Mouse (Mus musculus) forebrain, embryonic 14.5 days (tissue): ENCODE data around the gene Ctrc. TPM values are rescaled to one million over a fixed set of nuclear protein-coding genes. Genes with fewer than 3 reads are reported as not detected.
A peak's percentile ranks its signal among the peaks of the same experiment; 100 is the strongest.

Experiments
- ATAC-seq: fragments of 200-750 bp; cut with Nextera tagmentation; 2 replicates; pipeline ENCODE4 v1.8.0; 2017; ENCODE audit warnings: mild to moderate bottlenecking, moderate library complexity
- DNase-seq: peaks from one replicate; pipeline ENCODE4 v3.0.0-alpha.2; 2015; ENCODE audit warnings: low spot score
- H3K27ac ChIP-seq: fragments of 300-500 bp; sonication (generic); 2 replicates; pipeline ENCODE4 v1.5.1; 2014; ENCODE audit warnings: low read depth, mild to moderate bottlenecking, control low read depth, low read length, moderate library complexity
- H3K27me3 ChIP-seq: fragments of 300-500 bp; sonication (generic); replicated peaks from 2 replicates; pipeline ENCODE4 v1.6.1; 2014; ENCODE audit warnings: low read length, control low read depth, mixed read lengths; ENCODE audit not compliant: control insufficient read depth, insufficient read depth
- H3K36me3 ChIP-seq: fragments of 300-500 bp; sonication (generic); 2 replicates; pipeline ENCODE4 v1.6.1; 2014; ENCODE audit warnings: low read length, control low read depth; ENCODE audit not compliant: control insufficient read depth, insufficient read depth
- H3K4me1 ChIP-seq: fragments of 300-500 bp; sonication (generic); 2 replicates; pipeline ENCODE4 v1.6.1; 2014; ENCODE audit warnings: antibody characterized with exemption, low read length, control low read depth; ENCODE audit not compliant: control insufficient read depth, insufficient read depth
- H3K4me2 ChIP-seq: fragments of 300-500 bp; sonication (generic); 2 replicates; pipeline ENCODE4 v1.6.1; 2014; ENCODE audit warnings: mild to moderate bottlenecking, control low read depth, low read length
- H3K4me3 ChIP-seq: fragments of 300-500 bp; sonication (generic); 2 replicates; pipeline ENCODE4 v1.5.1; 2014; ENCODE audit warnings: low read depth, low read length, control low read depth
- H3K9ac ChIP-seq: fragments of 300-500 bp; sonication (generic); 2 replicates; pipeline ENCODE4 v1.6.1; 2014; ENCODE audit warnings: mild to moderate bottlenecking, low read length, control low read depth, moderate library complexity
- H3K9me3 ChIP-seq: fragments of 300-500 bp; sonication (generic); replicated peaks from 2 replicates; pipeline ENCODE4 v1.6.1; 2016; ENCODE audit warnings: low read length, control low read depth, mixed read lengths; ENCODE audit not compliant: control insufficient read depth
- WGBS: fragments of 180-500 bp; shearing (Covaris S2); extraction: QIAGEN DNeasy Blood & Tissue Kit; methylation state at CpG from one replicate; pipeline ENCODE4 v1.1.7; 2014; 5-methylcytosine and 5-hydroxymethylcytosine counted together
- polyA plus RNA-seq: library from polyadenylated mRNA; unstranded; fragments of >200 nt; fragmentation: Nextera tagmentation; extraction: Ambion mirVana; gene quantifications from 2 replicates; pipeline ENCODE4 v1.2.1, GENCODE M21; 2014

Gene Ctrc
- polyA plus RNA-seq, 1 experiment from 2014 or later = not detected

DNA sequence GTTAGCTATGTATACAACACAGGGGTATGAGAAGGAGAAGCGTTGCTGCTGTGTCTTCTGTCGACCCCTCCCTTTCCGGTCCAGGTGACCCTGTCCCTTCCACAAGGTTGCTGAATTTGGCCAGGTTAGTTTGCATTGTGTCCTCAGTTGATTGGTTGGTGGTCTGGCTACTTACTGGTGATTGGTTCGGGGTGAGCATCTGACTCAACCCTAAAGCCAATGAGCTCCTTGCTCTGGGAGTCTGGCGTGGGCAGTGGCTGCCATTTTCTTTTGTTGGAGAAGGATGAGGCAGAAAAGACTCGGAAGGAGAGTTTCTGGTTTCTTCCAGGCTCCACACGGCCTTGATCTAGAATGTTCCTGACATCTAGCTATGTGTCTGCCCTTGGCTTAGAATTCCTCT lies 26.8 kb downstream of the Ctrc start:
- no peak overlapping the region for H3K4me3 ChIP-seq
- H3K36me3 ChIP-seq = peaks cover 13% of the 10 kb centered on the region; the same call in 1 of the 2 replicates
- ATAC-seq (no peak), DNase-seq (no peak)
- H3K27me3 ChIP-seq = no peaks in the 10 kb centered on the region
- WGBS = 94% methylated on average over 7 of the region's 7 CpGs
- H3K27ac ChIP-seq = no peak overlapping the region
- no peak overlapping the region for H3K4me2 ChIP-seq
- no peak overlapping the region for H3K9ac ChIP-seq
- H3K9me3 ChIP-seq = no peaks in the 10 kb centered on the region
- no peaks in the 10 kb centered on the region for H3K4me1 ChIP-seq

GRCm38 (mm10) chr4:141818861-141819260 lies 27.3 kb downstream of the Ctrc start:
- DNase-seq (no peak), ATAC-seq (no peak)
- Histone ChIP-seq H3K4me1 (no peaks in the 10 kb centered on the region), H3K4me3 (no peak overlapping the region), H3K9me3 (no peaks in the 10 kb centered on the region), H3K27ac (no peak overlapping the region), H3K4me2 (no peak overlapping the region), H3K36me3 (peaks cover 17% of the 10 kb centered on the region; the same call in 1 of the 2 replicates), H3K27me3 (no peaks in the 10 kb centered on the region), H3K9ac (no peak overlapping the region)
- WGBS = 92% methylated on average over 13 of the region's 13 CpGs

- WGBS = 43% methylated on average over 10 of the region's 10 CpGs
- Histone ChIP-seq H3K9ac (no peak overlapping the region), H3K36me3 (peaks cover 29% of the 10 kb centered on the region), H3K4me3 (no peak overlapping the region), H3K27ac (no peak overlapping the region), H3K9me3 (no peaks in the 10 kb centered on the region), H3K27me3 (no peaks in the 10 kb centered on the region), H3K4me2 (no peak overlapping the region), H3K4me1 (no peaks in the 10 kb centered on the region)
- ATAC-seq (no peak), DNase-seq (no peak)
Observed at GRCm38 (mm10) chr4:141817706-141818105, 28.5 kb downstream of the Ctrc start.

- Histone ChIP-seq H3K9ac (no peak overlapping the region), H3K9me3 (no peaks in the 10 kb centered on the region), H3K27ac (no peak overlapping the region), H3K4me3 (no peak overlapping the region), H3K27me3 (no peaks in the 10 kb centered on the region), H3K4me2 (no peak overlapping the region), H3K4me1 (no peaks in the 10 kb centered on the region), H3K36me3 (peaks cover 36% of the 10 kb centered on the region)
- ATAC-seq (no peak), DNase-seq (no peak)
- 59% methylated on average over 14 of the region's 14 CpGs for WGBS
Observed at GRCm38 (mm10) chr4:141816776-141817655, 29.1 kb downstream of the Ctrc start.

GRCm38 (mm10) chr4:141816267-141816666 lies 29.9 kb downstream of the Ctrc start:
- Histone ChIP-seq H3K4me1 (no peaks in the 10 kb centered on the region), H3K9me3 (no peaks in the 10 kb centered on the region), H3K9ac (no peak overlapping the region), H3K27ac (no peak overlapping the region), H3K36me3 (peaks cover 43% of the 10 kb centered on the region), H3K4me3 (no peak overlapping the region), H3K4me2 (no peak overlapping the region), H3K27me3 (no peaks in the 10 kb centered on the region)
- WGBS = 80% methylated on average over 7 of the region's 7 CpGs
- DNase-seq = no peak
- ATAC-seq = no peak

DNA sequence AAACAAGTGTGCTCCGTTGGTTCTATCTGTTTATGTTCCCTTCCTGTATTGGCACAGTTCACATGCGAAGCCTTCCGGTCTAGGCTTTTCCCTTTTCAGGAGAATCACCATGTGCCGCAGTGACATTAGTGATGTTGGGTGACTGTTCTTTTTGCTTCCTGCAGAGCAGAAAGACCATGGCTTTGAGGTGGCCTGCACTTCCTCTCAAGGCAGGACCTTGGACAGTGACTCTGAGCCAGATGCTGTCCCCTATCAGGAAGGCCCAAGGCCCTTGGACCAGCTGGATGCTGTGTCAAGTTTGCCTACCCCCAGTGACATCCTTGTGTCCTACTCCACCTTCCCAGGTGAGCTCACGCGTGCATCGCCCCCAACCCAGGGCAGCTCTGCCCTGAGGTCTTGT lies 34.8 kb downstream of the Ctrc start:
- no peak overlapping the region for H3K27ac ChIP-seq
- no peaks in the 10 kb centered on the region for H3K4me1 ChIP-seq
- no peaks in the 10 kb centered on the region for H3K27me3 ChIP-seq
- WGBS = 96% methylated on average over 7 of the region's 7 CpGs
- no peaks in the 10 kb centered on the region for H3K9me3 ChIP-seq
- no peak for DNase-seq
- no peak overlapping the region for H3K4me2 ChIP-seq
- no peak overlapping the region for H3K4me3 ChIP-seq
- H3K36me3 ChIP-seq = peaks cover 89% of the 10 kb centered on the region
- ATAC-seq = no peak
- no peak overlapping the region for H3K9ac ChIP-seq

- Histone ChIP-seq H3K27me3 (no peaks in the 10 kb centered on the region), H3K9ac (no peak overlapping the region), H3K9me3 (no peaks in the 10 kb centered on the region), H3K4me1 (no peaks in the 10 kb centered on the region), H3K4me3 (no peak overlapping the region), H3K27ac (no peak overlapping the region), H3K36me3 (peaks cover 88% of the 10 kb centered on the region), H3K4me2 (no peak overlapping the region)
- WGBS = 100% methylated on average over 2 of the region's 2 CpGs
- DNase-seq = no peak
- no peak for ATAC-seq
Observed at GRCm38 (mm10) chr4:141810975-141811374, 35.2 kb downstream of the Ctrc start.

DNA sequence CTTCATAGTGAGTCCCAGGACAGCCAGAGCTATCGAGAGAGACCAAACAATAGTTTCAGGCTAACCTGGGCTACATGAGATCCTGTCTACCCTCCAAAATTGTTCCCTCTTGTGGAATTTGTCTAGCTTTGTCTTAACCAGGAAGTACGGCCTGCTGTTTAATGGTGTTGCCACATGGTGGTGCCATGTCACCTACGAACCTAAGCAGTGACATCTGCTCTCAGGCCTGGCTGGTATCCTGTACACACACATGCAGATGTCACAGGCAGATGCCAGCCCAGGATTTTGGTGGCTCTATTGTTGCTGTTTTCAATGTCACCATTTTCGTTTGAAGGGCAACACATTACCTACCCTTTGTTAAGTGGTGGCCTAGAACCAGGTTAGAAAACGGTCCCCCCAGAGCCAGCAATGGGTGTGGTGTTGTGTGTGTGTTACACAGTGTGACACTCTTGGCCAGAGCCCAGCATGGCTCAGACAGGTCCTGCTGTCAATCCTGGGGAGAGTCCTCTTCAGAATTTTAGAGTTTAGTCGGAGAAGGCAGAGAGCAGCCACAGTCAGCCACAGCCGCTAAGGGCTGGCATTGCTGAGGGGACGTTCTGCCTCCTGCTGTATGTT lies 36.2 kb downstream of the Ctrc start:
- no peak overlapping the region for H3K4me3 ChIP-seq
- 81% methylated on average over 8 of the region's 8 CpGs for WGBS

DNA sequence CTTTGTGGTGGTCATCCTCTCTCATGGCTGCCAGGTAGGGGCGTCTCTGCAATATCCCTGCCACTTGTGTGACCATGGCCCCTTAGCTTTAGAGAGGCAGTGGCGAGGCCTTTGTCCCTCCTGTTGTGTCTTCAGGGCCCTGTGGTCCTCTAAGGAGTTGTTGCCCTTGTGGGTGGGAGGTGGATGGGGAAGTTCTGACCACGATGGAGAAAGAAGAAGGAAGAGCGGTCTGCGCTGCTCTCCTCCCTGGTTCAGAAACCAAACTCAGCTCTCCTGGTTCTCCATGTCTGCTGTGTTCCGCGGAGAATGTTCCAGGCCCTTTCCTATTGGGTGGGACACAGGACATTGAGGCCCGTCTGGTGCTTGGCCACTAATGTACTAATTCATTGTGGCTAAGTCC lies 40.3 kb downstream of the Ctrc start:
- WGBS = 95% methylated on average over 8 of the region's 8 CpGs
- no peaks in the 10 kb centered on the region for H3K27me3 ChIP-seq
- ATAC-seq (no peak), DNase-seq (no peak)
- H3K36me3 ChIP-seq = peaks cover 70% of the 10 kb centered on the region
- no peaks in the 10 kb centered on the region for H3K9me3 ChIP-seq
- H3K9ac ChIP-seq = no peak overlapping the region
- no peak overlapping the region for H3K27ac ChIP-seq
- H3K4me1 ChIP-seq = no peaks in the 10 kb centered on the region
- no peak overlapping the region for H3K4me3 ChIP-seq
- H3K4me2 ChIP-seq = no peak overlapping the region

More for the DNA sequence above, 36.2 kb downstream of the Ctrc start:
- H3K4me2 ChIP-seq = no peak overlapping the region
- H3K27ac ChIP-seq = no peak overlapping the region
- no peaks in the 10 kb centered on the region for H3K4me1 ChIP-seq
- H3K9ac ChIP-seq = no peak overlapping the region
- DNase-seq (peak; percentile 73), ATAC-seq (peak; percentile 26; the same call in 1 of the 2 replicates)
- H3K27me3 ChIP-seq = no peaks in the 10 kb centered on the region
- H3K36me3 ChIP-seq = peaks cover 94% of the 10 kb centered on the region
- no peaks in the 10 kb centered on the region for H3K9me3 ChIP-seq
